Mouse (Mus musculus) bone marrow, adult 2 months (tissue): ENCODE results near the gene Slain2.

Experiments
- CTCF ChIP-seq: fragments of 200-500 bp; IDR thresholded peaks from 2 replicates; pipeline ENCODE4 v1.5.1; 2011; ENCODE audit warnings: low read length, control low read depth; ENCODE audit not compliant: control insufficient read depth, insufficient read depth
- POLR2A ChIP-seq: fragments of 200-500 bp; IDR thresholded peaks from 2 replicates; pipeline ENCODE4 v1.6.1; 2011; ENCODE audit warnings: low read depth, mild to moderate bottlenecking, control low read depth, low read length, borderline replicate concordance; ENCODE audit not compliant: control insufficient read depth

DNA sequence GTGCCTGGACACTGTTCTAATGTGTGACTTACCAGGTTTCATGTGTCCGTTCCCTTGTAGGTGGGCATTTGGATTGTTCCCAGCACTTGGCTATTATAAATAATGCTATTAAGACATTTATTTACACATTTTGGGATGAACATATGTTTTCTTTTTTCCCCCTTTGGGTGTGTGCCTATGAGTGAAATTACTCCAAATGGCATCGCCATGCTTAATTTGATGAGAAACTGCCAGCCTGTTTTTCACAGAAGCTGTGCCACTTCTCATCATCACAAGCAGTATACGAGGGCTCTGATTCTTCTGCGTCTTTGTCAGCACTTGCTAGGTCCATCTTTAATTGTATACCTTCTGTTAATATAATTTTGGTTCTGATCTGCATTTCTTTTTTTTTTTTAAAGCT, 6.3 kb downstream of the Slain2 start:
- no peak for TF ChIP-seq POLR2A
- no peak for TF ChIP-seq CTCF
